In genomic region chr10:20169927-20170604, GRCm38 (mm10) we compare ENCODE assay signal across 8 mouse cellular contexts. TPM values are rescaled to one million over a fixed set of nuclear protein-coding genes. Genes with fewer than 3 reads are reported as not detected.
DNase-seq lines count a peak whose midpoint lies in the region; ATAC-seq and TF ChIP-seq lines count a peak whose summit lies in the region.

No protein-coding gene starts in this region.

- WGBS in neural tube, embryonic 11.5 days = 29% methylated on average over 19 of the region's 19 CpGs
- WGBS in liver, embryonic 14.5 days (ENCODE audit: insufficient replicate concordance) = 25% methylated on average over 19 of the region's 19 CpGs

- no peaks in the 10 kb centered on the region for H3K27me3 ChIP-seq in neural tube, embryonic 11.5 days (ENCODE audit: control insufficient read depth, insufficient read depth, low read length)
- no peaks in the 10 kb centered on the region for H3K27me3 ChIP-seq in liver, embryonic 14.5 days (ENCODE audit: control insufficient read depth, insufficient read depth, low read length)

- no peaks in the 10 kb centered on the region for H3K9me3 ChIP-seq in neural tube, embryonic 11.5 days (ENCODE audit: control insufficient read depth, low read length)
- no peaks in the 10 kb centered on the region for H3K9me3 ChIP-seq in liver, embryonic 14.5 days (ENCODE audit: control insufficient read depth, low read length)

- H3K9ac ChIP-seq in neural tube, embryonic 11.5 days (ENCODE audit: low read length) = peak overlapping the region; percentile 37
- no peak overlapping the region for H3K9ac ChIP-seq in liver, embryonic 14.5 days (replicated peaks)

- peak; percentile 30 for DNase-seq in embryo, embryonic 10.5 days (ENCODE audit: low spot score)
- no peak for DNase-seq in embryo, embryonic 11 days
- DNase-seq in neural tube, embryonic 11.5 days (ENCODE audit: low spot score) = no peak
- no peak for DNase-seq in neural tube, embryonic 10.5 days (ENCODE audit: extremely low spot score, low spot score)
- DNase-seq in liver, embryonic 14.5 days (ENCODE audit: low read depth in 3 of 3, low spot score in 3 of 3) = no peak
- DNase-seq in ovary, adult 18-20 months (ENCODE audit: low spot score) = no peak
- DNase-seq in adrenal gland, adult (ENCODE audit: inconsistent age in 2 of 2, low spot score in 1 of 2) = no peak

- TF ChIP-seq CTCF in liver, embryonic 14.5 days (IDR thresholded peaks at IDR 0.05; ENCODE audit: low read depth) = no peak

- no peak overlapping the region for H3K27ac ChIP-seq in neural tube, embryonic 11.5 days (ENCODE audit: low read depth, low read length)
- H3K27ac ChIP-seq in liver, embryonic 14.5 days = no peak overlapping the region

- H3K4me1 ChIP-seq in neural tube, embryonic 11.5 days (ENCODE audit: control insufficient read depth, insufficient read depth, low read length) = peaks cover 12% of the 10 kb centered on the region
- H3K4me1 ChIP-seq in liver, embryonic 14.5 days (replicated peaks; ENCODE audit: control insufficient read depth in 2 of 2, insufficient read depth in 2 of 2, low read length in 1 of 2) = peaks cover 0 to 28% of the 10 kb centered on the region in 2 experiments; a peak in 2 of 4 replicates

- H3K36me3 ChIP-seq in neural tube, embryonic 11.5 days (ENCODE audit: control insufficient read depth, insufficient read depth, low read length) = no peaks in the 10 kb centered on the region
- H3K36me3 ChIP-seq in liver, embryonic 14.5 days (replicated peaks; ENCODE audit: control insufficient read depth, insufficient read depth, low read depth) = no peaks in the 10 kb centered on the region

- peak overlapping the region; percentile 6; the same call in 1 of the 2 replicates for H3K4me3 ChIP-seq in neural tube, embryonic 11.5 days (ENCODE audit: low read depth, low read length)
- peak overlapping the region in 1 of 2 experiments; percentile 2; a peak in 1 of 4 replicates for H3K4me3 ChIP-seq in liver, embryonic 14.5 days (ENCODE audit: insufficient read depth in 1 of 2, low read depth in 2 of 2, low read length in 2 of 2)

- no peak for TF ChIP-seq EP300 in liver, embryonic 14.5 days (IDR thresholded peaks at IDR 0.05; ENCODE audit: low read depth)

- peak overlapping the region; percentile 42 for H3K4me2 ChIP-seq in neural tube, embryonic 11.5 days (ENCODE audit: low read depth)
- H3K4me2 ChIP-seq in liver, embryonic 14.5 days (ENCODE audit: low read depth) = no peak overlapping the region

- no peak for ATAC-seq in neural tube, embryonic 11.5 days (ENCODE audit: insufficient read depth, low FRiP score, low TSS enrichment)
- ATAC-seq in liver, embryonic 14.5 days (ENCODE audit: insufficient read depth) = peak; percentile 3; the same call in 1 of the 2 replicates
- no peak for ATAC-seq in monocyte, adult 5-6 weeks (replicated peaks; ENCODE audit: insufficient number of reproducible peaks, low FRiP score, low TSS enrichment, poor library complexity, severe bottlenecking)

RNA-seq across cellular contexts. Expression of gene Map7, which starts 21.8 kb away (rescaled TPM):
- 5.2 and 5.4 TPM in 2 replicates for polyA plus RNA-seq in neural tube, embryonic 11.5 days (2014; fragmentation: Nextera tagmentation; extraction: Ambion mirVana)
- 2.1 and 2.2 TPM in 2 replicates for polyA plus RNA-seq in liver, embryonic 14.5 days (2012; rRNA removed)
- polyA plus RNA-seq in liver, embryonic 14.5 days (2014; fragmentation: Nextera tagmentation; extraction: Ambion mirVana) = 2.3 and 3.1 TPM in 2 replicates
- total RNA-seq in monocyte, adult 5-6 weeks (2017) = 1.4 to 3.3 TPM (median 1.6 TPM) in 3 replicates
